Mouse (Mus musculus) small intestine, adult 2 months (tissue): ENCODE results near the gene Sema5a.

Source experiments
- CTCF ChIP-seq: fragments of 200-500 bp; IDR thresholded peaks from 2 replicates; pipeline ENCODE4 v1.5.1; 2012; ENCODE audit warnings: low read depth, mild to moderate bottlenecking, control low read depth, inconsistent platforms, low read length, moderate library complexity, mixed read lengths; ENCODE audit not compliant: insufficient replicate concordance, insufficient read length; ENCODE audit errors: extremely low read depth
- POLR2A ChIP-seq: fragments of 200-500 bp; IDR thresholded peaks from 2 replicates; pipeline ENCODE4 v1.6.1; 2012; ENCODE audit warnings: low read depth, mild to moderate bottlenecking, control low read depth, inconsistent platforms, low read length, moderate library complexity

GRCm38 (mm10) chr15:32284688-32285087, 40.1 kb downstream of the Sema5a start:
- no peak for TF ChIP-seq POLR2A
- no peak for TF ChIP-seq CTCF
